9 mouse cellular contexts compared by ENCODE assay signal in the genomic region with DNA sequence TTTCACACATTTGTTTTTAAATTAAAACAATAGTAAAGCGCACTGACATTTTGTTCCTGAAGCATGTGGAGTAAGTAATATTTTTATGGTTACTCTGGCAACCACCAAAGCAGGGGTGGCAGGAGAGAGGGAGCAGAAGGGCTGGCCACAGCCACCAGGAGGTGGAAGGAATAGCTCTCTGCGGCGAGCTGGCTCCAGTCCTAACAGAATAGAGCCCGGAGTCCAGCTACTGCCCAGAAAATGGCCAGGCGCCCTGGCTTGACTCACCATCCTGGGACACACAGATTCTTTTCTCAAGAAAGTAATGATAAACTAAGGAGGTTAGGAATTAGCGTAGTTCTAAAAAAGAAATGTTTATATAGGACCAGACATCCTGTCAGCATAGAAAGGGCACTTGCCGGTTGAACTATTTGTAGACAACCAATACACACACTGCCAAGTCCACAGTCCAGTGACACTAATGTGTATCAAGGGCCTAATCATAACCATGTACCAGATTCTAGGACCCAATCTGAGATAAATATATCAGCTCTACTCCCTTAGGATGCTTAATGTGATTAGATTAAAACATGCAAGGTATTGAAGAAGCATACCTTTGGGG. TPM values are rescaled to one million over a fixed set of nuclear protein-coding genes. Genes with fewer than 3 reads are reported as not detected.
A peak's percentile ranks its signal among the peaks of the same experiment; 100 is the strongest.
DNase-seq lines count a peak whose midpoint lies in the region; ATAC-seq and TF ChIP-seq lines count a peak whose summit lies in the region.
"Had no signal": no experiment of that assay in that cellular context is flagged by ENCODE, and none has a peak within 500 bp of the region (broad histone marks: within the 10 kb centered on the region; RNA-seq: fewer than 3 reads in every experiment).

No protein-coding gene starts in this region.

- 57% methylated on average over 7 of the region's 7 CpGs for WGBS in forebrain, postnatal 0 days
- 88% methylated on average over 7 of the region's 7 CpGs for WGBS in forebrain, embryonic 12.5 days

- H3K27ac ChIP-seq in forebrain, postnatal 0 days (ENCODE audit: low read depth, low read length): no peak overlapping the region
- no peak overlapping the region for H3K27ac ChIP-seq in forebrain, embryonic 12.5 days
- peak overlapping the region; percentile 80 for H3K27ac ChIP-seq in layer of hippocampus, adult 2 months
- H3K27ac ChIP-seq: limb, embryonic 13.5 days had no signal

- H3K4me2 ChIP-seq in forebrain, postnatal 0 days (ENCODE audit: low read depth): no peak overlapping the region
- H3K4me2 ChIP-seq in forebrain, embryonic 12.5 days: no peak overlapping the region
- H3K4me2 ChIP-seq: limb, embryonic 13.5 days had no signal

- H3K27me3 ChIP-seq in forebrain, postnatal 0 days (ENCODE audit: insufficient read depth, low read length): no peaks in the 10 kb centered on the region
- no peaks in the 10 kb centered on the region for H3K27me3 ChIP-seq in forebrain, embryonic 12.5 days
- H3K27me3 ChIP-seq: limb, embryonic 13.5 days had no signal

- peak; percentile 58 for ATAC-seq in forebrain, postnatal 0 days
- no peak for ATAC-seq in forebrain, embryonic 12.5 days (ENCODE audit: low FRiP score)
- ATAC-seq in monocyte, adult 5-6 weeks (replicated peaks; ENCODE audit: insufficient number of reproducible peaks, low FRiP score, low TSS enrichment, poor library complexity, severe bottlenecking): no peak

- H3K9ac ChIP-seq in forebrain, postnatal 0 days: no peak overlapping the region
- H3K9ac ChIP-seq in forebrain, embryonic 12.5 days: no peak overlapping the region
- H3K9ac ChIP-seq: limb, embryonic 13.5 days had no signal

- no peaks in the 10 kb centered on the region for H3K9me3 ChIP-seq in forebrain, postnatal 0 days (ENCODE audit: low read length)
- no peaks in the 10 kb centered on the region for H3K9me3 ChIP-seq in forebrain, embryonic 12.5 days
- H3K9me3 ChIP-seq: limb, embryonic 13.5 days had no signal

- no peak for TF ChIP-seq CTCF in forebrain, postnatal 0 days (IDR thresholded peaks at IDR 0.05; ENCODE audit: low read depth)
- TF ChIP-seq CTCF in layer of hippocampus, adult 2 months (conservative IDR thresholded peaks at IDR 0.05): peak; percentile 54

- H3K4me1 ChIP-seq in forebrain, postnatal 0 days (ENCODE audit: insufficient read depth): no peaks in the 10 kb centered on the region
- H3K4me1 ChIP-seq in forebrain, embryonic 12.5 days: no peaks in the 10 kb centered on the region
- H3K4me1 ChIP-seq: limb, embryonic 13.5 days had no signal

- H3K4me3 ChIP-seq in forebrain, postnatal 0 days (ENCODE audit: low read depth, low read length): no peak overlapping the region
- no peak overlapping the region for H3K4me3 ChIP-seq in forebrain, embryonic 12.5 days (replicated peaks)
- H3K4me3 ChIP-seq in layer of hippocampus, adult 2 months: no peak overlapping the region
- H3K4me3 ChIP-seq: limb, embryonic 13.5 days had no signal

- no peak for DNase-seq in forebrain, postnatal 0 days
- DNase-seq in Muller cell, postnatal 12 days (ENCODE audit: inconsistent ontology term): peak; percentile 22
- peak; percentile 45 for DNase-seq in gastrocnemius, postnatal 25 days
- DNase-seq in layer of hippocampus, adult 2 months (ENCODE audit: low spot score in 2 of 2): peak in 1 of 2 experiments; percentile 40
- no peak for DNase-seq in thymus, postnatal 14 days
- no peak for DNase-seq in embryo, embryonic 11 days

- no peaks in the 10 kb centered on the region for H3K36me3 ChIP-seq in forebrain, postnatal 0 days (ENCODE audit: insufficient read depth)
- H3K36me3 ChIP-seq in forebrain, embryonic 12.5 days (replicated peaks): no peaks in the 10 kb centered on the region
- H3K36me3 ChIP-seq: limb, embryonic 13.5 days had no signal

RNA-seq across cellular contexts. Expression of a gene that starts 18.3 kb away (rescaled TPM):
- total RNA-seq in forebrain, postnatal 0 days (2014; rRNA removed): 22.8 and 23.6 TPM in 2 replicates
- polyA plus RNA-seq in forebrain, postnatal 0 days (2015; fragmentation: Nextera tagmentation; extraction: Ambion mirVana): 0.59 and 2.1 TPM in 2 replicates
- 0.37 and 0.59 TPM in 2 replicates for polyA plus RNA-seq in forebrain, embryonic 12.5 days (2016; fragmentation: Nextera tagmentation; extraction: Ambion mirVana)
- total RNA-seq in gastrocnemius, postnatal 25 days (2021): under 1 TPM; 0.31 to 0.32 TPM
- 100 to 1,000 TPM; 251 to 264 TPM for total RNA-seq in layer of hippocampus, adult 2 months (2021)
- 0.19 TPM in 1 of 3 replicates, not detected in the others for total RNA-seq in monocyte, adult 5-6 weeks (2017)

Comparison
In these comparisons a context has a peak if more than half of its experiments do, and no peak if none do; other contexts are left out.
1. DNase-seq: peak in Muller cell, postnatal 12 days (single experiment) and gastrocnemius, postnatal 25 days (single experiment); none in forebrain, postnatal 0 days (single experiment), thymus, postnatal 14 days (single experiment) and embryo, embryonic 11 days (single experiment).
2. RNA of a gene that starts 18.3 kb away (total RNA-seq): 251 to 264 TPM in layer of hippocampus, adult 2 months and 22.8 to 23.6 TPM in forebrain, postnatal 0 days; 0.31 to 0.32 TPM in gastrocnemius, postnatal 25 days and 0.19 TPM in monocyte, adult 5-6 weeks; every median in the first group is over 10 times any median in the second.